Comparison of ENCODE assay signal across 8 mouse cellular contexts in genomic region chr3:108185460-108186097, GRCm38 (mm10). TPM values are rescaled to one million over a fixed set of nuclear protein-coding genes. Genes with fewer than 3 reads are reported as not detected.
A peak's percentile ranks its signal among the peaks of the same experiment; 100 is the strongest.
DNase-seq lines count a peak whose midpoint lies in the region; ATAC-seq and TF ChIP-seq lines count a peak whose summit lies in the region.

No protein-coding gene starts in this region.

- no peak for TF ChIP-seq CTCF in thymus, adult 2 months (IDR thresholded peaks at IDR 0.05; ENCODE audit: borderline replicate concordance, control insufficient read depth, extremely low read depth, insufficient read depth, low read length, poor library complexity)
- TF ChIP-seq CTCF in stomach, postnatal 0 days (IDR thresholded peaks at IDR 0.05; ENCODE audit: low read depth), result no peak

- H3K4me3 ChIP-seq in thymus, adult 2 months (ENCODE audit: control insufficient read depth, insufficient read depth, low read length), result peak overlapping the region; percentile 65
- H3K4me3 ChIP-seq in limb, embryonic 14.5 days (replicated peaks; ENCODE audit: low read length), result peak overlapping the region; percentile 73
- peak overlapping the region; percentile 70 for H3K4me3 ChIP-seq in stomach, postnatal 0 days (ENCODE audit: low read depth, low read length)

- 6% methylated on average over 16 of the region's 16 CpGs for WGBS in thymus, adult 2 months
- 3% methylated on average over 16 of the region's 16 CpGs for WGBS in limb, embryonic 14.5 days
- WGBS in stomach, postnatal 0 days, result 3% methylated on average over 16 of the region's 16 CpGs

- ATAC-seq in limb, embryonic 14.5 days (ENCODE audit: low FRiP score, low read depth), result no peak
- no peak for ATAC-seq in stomach, postnatal 0 days (ENCODE audit: low FRiP score, low TSS enrichment)

- peak overlapping the region; percentile 92 for H3K4me2 ChIP-seq in limb, embryonic 14.5 days (replicated peaks; ENCODE audit: low read depth, low read length, severe bottlenecking)
- peak overlapping the region; percentile 96 for H3K4me2 ChIP-seq in stomach, postnatal 0 days (replicated peaks; ENCODE audit: low read depth)

- no peak for TF ChIP-seq EP300 in stomach, postnatal 0 days (optimal IDR thresholded peaks at IDR 0.05)

- H3K9ac ChIP-seq in limb, embryonic 14.5 days (ENCODE audit: low read depth, low read length, severe bottlenecking), result peak overlapping the region; percentile 71
- H3K9ac ChIP-seq in stomach, postnatal 0 days (ENCODE audit: low read length), result peak overlapping the region; percentile 67

- TF ChIP-seq POLR2A in thymus, adult 2 months (IDR thresholded peaks at IDR 0.05; ENCODE audit: control insufficient read depth, extremely low read depth, insufficient read depth, low read length, poor library complexity), result no peak
- no peak for TF ChIP-seq POLR2A in limb, embryonic 14.5 days (IDR thresholded peaks at IDR 0.05; ENCODE audit: borderline replicate concordance, extremely low read depth, insufficient read depth, insufficient read length)

- no peaks in the 10 kb centered on the region; the same call in 1 of the 2 replicates for H3K27me3 ChIP-seq in thymus, adult 2 months (ENCODE audit: control insufficient read depth, insufficient read depth, low read length)
- no peaks in the 10 kb centered on the region; the same call in 1 of the 2 replicates for H3K27me3 ChIP-seq in limb, embryonic 14.5 days (ENCODE audit: control insufficient read depth, insufficient read depth, low read length)
- no peaks in the 10 kb centered on the region for H3K27me3 ChIP-seq in stomach, postnatal 0 days (ENCODE audit: control insufficient read depth, insufficient read depth, low read length)

- peak; percentile 24 for DNase-seq in cerebellum, adult 9-11 months
- DNase-seq in cerebellum, adult 11-12 months, result no peak
- DNase-seq in thymus, adult 2 months, result no peak
- DNase-seq in thymus, postnatal 4 days, result no peak
- no peak for DNase-seq in limb, embryonic 14.5 days (ENCODE audit: low spot score)
- DNase-seq in stomach, postnatal 0 days (ENCODE audit: low spot score), result peak; percentile 21
- no peak for DNase-seq in right cerebral cortex, postnatal 25 days
- DNase-seq in ovary, postnatal 36 days (ENCODE audit: low spot score), result no peak

- no peaks in the 10 kb centered on the region for H3K9me3 ChIP-seq in limb, embryonic 14.5 days (ENCODE audit: control insufficient read depth, low read length)
- H3K9me3 ChIP-seq in stomach, postnatal 0 days (ENCODE audit: control insufficient read depth, low read length), result no peaks in the 10 kb centered on the region

- H3K4me1 ChIP-seq in thymus, adult 2 months (replicated peaks; ENCODE audit: control insufficient read depth, insufficient read depth, low read length), result peaks cover 10% of the 10 kb centered on the region
- 0 out of 2 replicates have a peak, but pooled peaks cover 2% of the 10 kb centered on the region for H3K4me1 ChIP-seq in limb, embryonic 14.5 days (ENCODE audit: control insufficient read depth, insufficient read depth, low read length)
- no peaks in the 10 kb centered on the region for H3K4me1 ChIP-seq in stomach, postnatal 0 days (replicated peaks; ENCODE audit: control insufficient read depth, insufficient read depth)

- no peaks in the 10 kb centered on the region for H3K36me3 ChIP-seq in thymus, adult 2 months (ENCODE audit: control insufficient read depth, insufficient read depth, low read length)
- 0 out of 2 replicates have a peak, but pooled peaks cover 6% of the 10 kb centered on the region for H3K36me3 ChIP-seq in limb, embryonic 14.5 days (ENCODE audit: control insufficient read depth, insufficient read depth, low read length)
- H3K36me3 ChIP-seq in stomach, postnatal 0 days (ENCODE audit: control insufficient read depth, insufficient read depth, low read length), result no peaks in the 10 kb centered on the region

- H3K27ac ChIP-seq in thymus, adult 2 months (ENCODE audit: control insufficient read depth, insufficient read depth, low read length), result no peak overlapping the region
- H3K27ac ChIP-seq in limb, embryonic 14.5 days (replicated peaks; ENCODE audit: low read depth, low read length), result no peak overlapping the region
- H3K27ac ChIP-seq in stomach, postnatal 0 days (replicated peaks), result no peak overlapping the region

RNA-seq across cellular contexts. Expression of gene Amigo1, which starts 0.6 kb away (rescaled TPM):
- 10.8 and 11.2 TPM in 2 replicates for polyA plus RNA-seq in thymus, adult 2 months (2012; rRNA removed)
- 11.3 and 14.8 TPM in 2 replicates for polyA plus RNA-seq in limb, embryonic 14.5 days (2012; rRNA removed)
- 5.4 and 5.7 TPM in 2 replicates for polyA plus RNA-seq in limb, embryonic 14.5 days (2014; fragmentation: Nextera tagmentation; extraction: Ambion mirVana)
- polyA plus RNA-seq in stomach, postnatal 0 days (2015; fragmentation: Nextera tagmentation; extraction: Ambion mirVana), result 3.0 and 3.5 TPM in 2 replicates

RNA-seq across cellular contexts. Expression of gene Cyb561d1, which starts 15.4 kb away (rescaled TPM):
- 21.9 and 23.0 TPM in 2 replicates for polyA plus RNA-seq in thymus, adult 2 months (2012; rRNA removed)
- polyA plus RNA-seq in limb, embryonic 14.5 days (2012; rRNA removed), result 3.8 and 5.0 TPM in 2 replicates
- polyA plus RNA-seq in limb, embryonic 14.5 days (2014; fragmentation: Nextera tagmentation; extraction: Ambion mirVana), result 1.7 and 2.0 TPM in 2 replicates
- 5.5 TPM in 2 replicates for polyA plus RNA-seq in stomach, postnatal 0 days (2015; fragmentation: Nextera tagmentation; extraction: Ambion mirVana)

RNA-seq across cellular contexts. Expression of gene Atxn7l2, which starts 25.2 kb away (rescaled TPM):
- 38.0 and 38.8 TPM in 2 replicates for polyA plus RNA-seq in thymus, adult 2 months (2012; rRNA removed)
- polyA plus RNA-seq in limb, embryonic 14.5 days (2012; rRNA removed), result 37.0 and 45.2 TPM in 2 replicates
- polyA plus RNA-seq in limb, embryonic 14.5 days (2014; fragmentation: Nextera tagmentation; extraction: Ambion mirVana), result 22.9 and 23.7 TPM in 2 replicates
- polyA plus RNA-seq in stomach, postnatal 0 days (2015; fragmentation: Nextera tagmentation; extraction: Ambion mirVana), result 4.3 and 4.8 TPM in 2 replicates

RNA-seq across cellular contexts. Expression of gene Gpr61, which starts 30.9 kb away (rescaled TPM):
- polyA plus RNA-seq in thymus, adult 2 months (2012; rRNA removed), result not detected in 2 replicates
- 0.20 and 0.26 TPM in 2 replicates for polyA plus RNA-seq in limb, embryonic 14.5 days (2012; rRNA removed)
- 0.10 and 0.14 TPM in 2 replicates for polyA plus RNA-seq in limb, embryonic 14.5 days (2014; fragmentation: Nextera tagmentation; extraction: Ambion mirVana)
- 0.11 TPM in 2 replicates for polyA plus RNA-seq in stomach, postnatal 0 days (2015; fragmentation: Nextera tagmentation; extraction: Ambion mirVana)

RNA-seq across cellular contexts. Expression of gene Gnai3, which starts 39.6 kb away (rescaled TPM):
- 34.3 and 35.7 TPM in 2 replicates for polyA plus RNA-seq in thymus, adult 2 months (2012; rRNA removed)
- 81.8 and 89.8 TPM in 2 replicates for polyA plus RNA-seq in limb, embryonic 14.5 days (2012; rRNA removed)
- polyA plus RNA-seq in limb, embryonic 14.5 days (2014; fragmentation: Nextera tagmentation; extraction: Ambion mirVana), result 165 and 166 TPM in 2 replicates
- 107 and 112 TPM in 2 replicates for polyA plus RNA-seq in stomach, postnatal 0 days (2015; fragmentation: Nextera tagmentation; extraction: Ambion mirVana)

Comparison
In these comparisons a context has a peak if more than half of its experiments do, and no peak if none do; other contexts are left out.
1. DNase-seq: peak in cerebellum, adult 9-11 months (single experiment) and stomach, postnatal 0 days (single experiment); none in cerebellum, adult 11-12 months (single experiment), thymus, adult 2 months (single experiment), thymus, postnatal 4 days (single experiment), limb, embryonic 14.5 days (single experiment), right cerebral cortex, postnatal 25 days (single experiment) and ovary, postnatal 36 days (single experiment).
2. Peak in every context shown above with its lines, with median percentiles within 50 percentile points of each other: H3K4me3 ChIP-seq.